Mouse (Mus musculus) E14TG2a.4 (cell line): ENCODE measurements around the gene Phc1.

Source experiments
- H3K27me3 ChIP-seq: 2 replicates; pipeline ENCODE4 v1.6.1; 2014; ENCODE audit warnings: low read length, control low read depth; ENCODE audit not compliant: insufficient read depth
- H3K36me3 ChIP-seq: 2 replicates; pipeline ENCODE4 v1.6.1; 2014; ENCODE audit warnings: low read length, control low read depth; ENCODE audit not compliant: insufficient read depth
- H3K4me1 ChIP-seq: replicated peaks from 2 replicates; pipeline ENCODE4 v1.6.1; 2014; ENCODE audit warnings: low read depth, low read length, control low read depth
- H3K4me3 ChIP-seq: replicated peaks from 2 replicates; pipeline ENCODE4 v1.5.1; 2014; ENCODE audit warnings: mild to moderate bottlenecking, low read length
- H3K9me3 ChIP-seq: 2 replicates; pipeline ENCODE4 v1.6.1; 2014; ENCODE audit warnings: low read length, control low read depth
- CTCF ChIP-seq: conservative IDR thresholded peaks from 2 replicates; pipeline ENCODE4 v1.5.1; 2014; ENCODE audit warnings: low read length
- NANOG ChIP-seq: IDR thresholded peaks from 2 replicates; pipeline ENCODE4 v1.6.1; 2014; ENCODE audit warnings: borderline replicate concordance, low read length, mixed read lengths
- POU5F1 ChIP-seq: IDR thresholded peaks from 2 replicates; pipeline ENCODE4 v1.6.1; 2014; ENCODE audit warnings: low read length, borderline replicate concordance

Phc1 gene

GRCm38 (mm10) chr6:122268561-122268960, 71.8 kb downstream of the Phc1 start:
- H3K9me3 ChIP-seq = peaks cover 11% of the 10 kb centered on the region
- TF ChIP-seq NANOG (no peak), POU5F1 (no peak), CTCF (no peak)
- H3K27me3 ChIP-seq = no peaks in the 10 kb centered on the region
- no peaks in the 10 kb centered on the region for H3K36me3 ChIP-seq
- no peaks in the 10 kb centered on the region for H3K4me1 ChIP-seq
- H3K4me3 ChIP-seq = no peak overlapping the region
